ENCODE assay signal across 14 mouse cellular contexts in the genomic region with DNA sequence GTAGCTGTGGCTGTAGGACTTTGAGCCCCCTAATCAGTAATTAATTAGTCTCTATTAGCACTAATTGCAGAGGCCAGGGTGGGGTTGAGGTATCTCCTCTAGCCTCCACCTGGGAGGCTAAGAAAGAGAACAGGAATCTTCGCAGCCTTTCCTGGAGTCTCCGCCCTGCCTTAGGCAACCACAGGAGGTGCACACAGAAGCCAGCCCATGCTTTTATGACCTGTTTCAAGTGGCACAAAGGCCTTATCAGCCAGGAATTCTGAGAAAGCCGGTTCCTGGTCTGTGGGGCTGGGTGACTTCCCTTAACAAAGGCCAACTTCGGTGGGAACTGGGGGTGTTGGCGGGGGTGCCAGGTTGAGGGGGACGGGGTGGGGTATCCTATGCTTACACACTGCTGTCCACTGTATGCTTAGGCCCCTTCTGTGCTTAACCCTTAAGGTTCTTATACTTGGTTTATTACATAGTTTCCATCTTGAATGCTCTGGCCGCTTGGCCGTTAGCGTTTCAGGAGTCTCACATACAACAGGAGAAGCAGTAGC. TPM values are rescaled to one million over a fixed set of nuclear protein-coding genes. Genes with fewer than 3 reads are reported as not detected.
DNase-seq lines count a peak whose midpoint lies in the region; ATAC-seq lines count a peak whose summit lies in the region.
"Had no signal": no experiment of that assay in that cellular context is flagged by ENCODE, and none has a peak within 500 bp of the region (broad histone marks: within the 10 kb centered on the region; RNA-seq: fewer than 3 reads in every experiment).

No protein-coding gene starts in this region.

- H3K4me2 ChIP-seq in hindbrain, embryonic 14.5 days (replicated peaks): no peak overlapping the region
- H3K4me2 ChIP-seq: midbrain, embryonic 11.5 days had no signal

- WGBS in hindbrain, embryonic 10.5 days: 83% methylated on average over 9 of the region's 9 CpGs
- 81% methylated on average over 9 of the region's 9 CpGs for WGBS in hindbrain, embryonic 14.5 days
- WGBS in embryonic facial prominence, embryonic 10.5 days: 84% methylated on average over 9 of the region's 9 CpGs

- H3K27ac ChIP-seq in hindbrain, embryonic 10.5 days: 0 out of 2 replicates have a peak overlapping the region, but pooled peaks have one; percentile 5
- no peak overlapping the region for H3K27ac ChIP-seq in hindbrain, embryonic 14.5 days
- H3K27ac ChIP-seq in embryonic facial prominence, embryonic 10.5 days (replicated peaks): peak overlapping the region; percentile 66
- H3K27ac ChIP-seq: liver, embryonic 14.5 days had no signal

- no peaks in the 10 kb centered on the region for H3K9me3 ChIP-seq in hindbrain, embryonic 10.5 days
- no peaks in the 10 kb centered on the region for H3K9me3 ChIP-seq in hindbrain, embryonic 14.5 days (ENCODE audit: control insufficient read depth, low read length)
- H3K9me3 ChIP-seq in embryonic facial prominence, embryonic 10.5 days: no peaks in the 10 kb centered on the region

- no peak for ATAC-seq in hindbrain, embryonic 14.5 days (ENCODE audit: low FRiP score)
- ATAC-seq in granulocyte monocyte progenitor cell, adult 5-6 weeks (replicated peaks; ENCODE audit: poor library complexity, severe bottlenecking): no peak

- H3K27me3 ChIP-seq in hindbrain, embryonic 10.5 days (ENCODE audit: insufficient read depth, poor library complexity, severe bottlenecking): peaks cover 51% of the 10 kb centered on the region
- no peaks in the 10 kb centered on the region for H3K27me3 ChIP-seq in hindbrain, embryonic 14.5 days (ENCODE audit: control insufficient read depth, insufficient read depth, low read length)
- H3K27me3 ChIP-seq in embryonic facial prominence, embryonic 10.5 days (replicated peaks; ENCODE audit: low read depth, poor library complexity, severe bottlenecking): peaks cover 38% of the 10 kb centered on the region

- no peak overlapping the region for H3K9ac ChIP-seq in hindbrain, embryonic 14.5 days
- H3K9ac ChIP-seq: liver, embryonic 14.5 days had no signal

- no peaks in the 10 kb centered on the region for H3K36me3 ChIP-seq in hindbrain, embryonic 10.5 days
- H3K36me3 ChIP-seq in hindbrain, embryonic 14.5 days (replicated peaks; ENCODE audit: control insufficient read depth, insufficient read depth): no peaks in the 10 kb centered on the region
- H3K36me3 ChIP-seq in embryonic facial prominence, embryonic 10.5 days (replicated peaks): peaks cover 32% of the 10 kb centered on the region

- DNase-seq in hindbrain, embryonic 10.5 days (ENCODE audit: low spot score): no peak
- no peak for DNase-seq in hindbrain, embryonic 14.5 days (ENCODE audit: low spot score)
- DNase-seq in ES-CJ7 (ENCODE audit: low read depth, low spot score): peak; percentile 43
- no peak for DNase-seq in embryonic facial prominence, embryonic 10.5 days (ENCODE audit: low spot score)
- DNase-seq in lung, postnatal 10 days: peak; percentile 47
- DNase-seq in embryo, embryonic 11 days: no peak
- no peak for DNase-seq in retina, postnatal 1 day
- DNase-seq: cerebellum, adult 11 months; kidney, adult 18-20 months had no signal

- no peak overlapping the region for H3K4me3 ChIP-seq in hindbrain, embryonic 10.5 days
- H3K4me3 ChIP-seq in hindbrain, embryonic 14.5 days (replicated peaks; ENCODE audit: low read length): no peak overlapping the region
- no peak overlapping the region for H3K4me3 ChIP-seq in embryonic facial prominence, embryonic 10.5 days

- peaks cover 35% of the 10 kb centered on the region for H3K4me1 ChIP-seq in hindbrain, embryonic 10.5 days (replicated peaks)
- H3K4me1 ChIP-seq in hindbrain, embryonic 14.5 days (replicated peaks; ENCODE audit: control insufficient read depth, insufficient read depth, low read length): no peaks in the 10 kb centered on the region
- H3K4me1 ChIP-seq in embryonic facial prominence, embryonic 10.5 days: peaks cover 37% of the 10 kb centered on the region

RNA-seq across cellular contexts. Expression of gene B230104I21Rik, which starts 23.9 kb away (rescaled TPM):
- not detected in 2 replicates for polyA plus RNA-seq in hindbrain, embryonic 10.5 days (2016; fragmentation: Nextera tagmentation; extraction: Ambion mirVana)
- polyA plus RNA-seq in hindbrain, embryonic 14.5 days (2014; fragmentation: Nextera tagmentation; extraction: Ambion mirVana): not detected in 2 replicates
- not detected in 2 replicates for polyA plus RNA-seq in embryonic facial prominence, embryonic 10.5 days (2016; fragmentation: Nextera tagmentation; extraction: Ambion mirVana)
- not detected in 2 replicates for total RNA-seq in granulocyte monocyte progenitor cell, adult 5-6 weeks (2014; fragmentation: Nextera tagmentation)
- not detected in 2 replicates for total RNA-seq in granulocyte monocyte progenitor cell, adult 5-6 weeks (2017)
- total RNA-seq: heart, postnatal 10 days; left cerebral cortex, postnatal 36 days had no signal
- polyA plus RNA-seq: liver, embryonic 14.5 days; midbrain, embryonic 11.5 days had no signal

RNA-seq across cellular contexts. Expression of gene Arhgef16, which starts 58.4 kb away (rescaled TPM):
- polyA plus RNA-seq in hindbrain, embryonic 10.5 days (2016; fragmentation: Nextera tagmentation; extraction: Ambion mirVana): 4.6 and 7.5 TPM in 2 replicates
- polyA plus RNA-seq in hindbrain, embryonic 14.5 days (2014; fragmentation: Nextera tagmentation; extraction: Ambion mirVana): 1.4 and 1.5 TPM in 2 replicates
- polyA plus RNA-seq in embryonic facial prominence, embryonic 10.5 days (2016; fragmentation: Nextera tagmentation; extraction: Ambion mirVana): 9.9 and 10.3 TPM in 2 replicates
- not detected in 2 replicates for total RNA-seq in granulocyte monocyte progenitor cell, adult 5-6 weeks (2014; fragmentation: Nextera tagmentation)
- not detected in 2 replicates for total RNA-seq in granulocyte monocyte progenitor cell, adult 5-6 weeks (2017)

Comparison
In these comparisons a context has a peak if more than half of its experiments do, and no peak if none do; other contexts are left out.
1. DNase-seq: peak in ES-CJ7 (single experiment) and lung, postnatal 10 days (single experiment); none in hindbrain, embryonic 10.5 days (single experiment), hindbrain, embryonic 14.5 days (single experiment), embryonic facial prominence, embryonic 10.5 days (single experiment), embryo, embryonic 11 days (single experiment) and retina, postnatal 1 day (single experiment).